Mouse (Mus musculus): ENCODE data around the gene Dhx16. TPM values are rescaled to one million over a fixed set of nuclear protein-coding genes. Genes with fewer than 3 reads are reported as not detected.
A peak's percentile ranks its signal among the peaks of the same experiment; 100 is the strongest.

The Dhx16 gene
- polyA plus RNA-seq, 1 experiment from 2014 or later = 51.3 TPM

GRCm38 (mm10) chr17:35843514-35843913, 36.1 kb upstream of the Dhx16 start:
- WGBS = 93% methylated on average over 3 of the region's 3 CpGs
- no peaks in the 10 kb centered on the region for H3K27me3 ChIP-seq (ENCODE audit: control insufficient read depth, insufficient read depth, low read length)
- no peak overlapping the region for H3K4me2 ChIP-seq (ENCODE audit: low read depth)
- H3K4me3 ChIP-seq (ENCODE audit: low read depth, low read length) = no peak overlapping the region
- no peak overlapping the region for H3K9ac ChIP-seq (ENCODE audit: low read length)
- DNase-seq (ENCODE audit: low spot score) (no peak), ATAC-seq (ENCODE audit: insufficient read depth, low FRiP score, low TSS enrichment) (no peak)
- H3K27ac ChIP-seq (ENCODE audit: low read depth, low read length) = no peak overlapping the region
- H3K4me1 ChIP-seq (ENCODE audit: control insufficient read depth, insufficient read depth, low read length) = peaks cover 4% of the 10 kb centered on the region; the same call in 1 of the 2 replicates
- H3K36me3 ChIP-seq (ENCODE audit: control insufficient read depth, insufficient read depth, low read length) = peaks cover 14% of the 10 kb centered on the region
- H3K9me3 ChIP-seq (ENCODE audit: control insufficient read depth, low read length) = no peaks in the 10 kb centered on the region

GRCm38 (mm10) chr17:35848112-35848511, 31.5 kb upstream of the Dhx16 start:
- no peak overlapping the region for H3K27ac ChIP-seq (ENCODE audit: low read depth, low read length)
- no peaks in the 10 kb centered on the region for H3K27me3 ChIP-seq (ENCODE audit: control insufficient read depth, insufficient read depth, low read length)
- H3K9ac ChIP-seq (ENCODE audit: low read length) = no peak overlapping the region
- 75% methylated on average over 1 of the region's 1 CpGs for WGBS
- H3K4me1 ChIP-seq (ENCODE audit: control insufficient read depth, insufficient read depth, low read length) = no peaks in the 10 kb centered on the region
- H3K9me3 ChIP-seq (ENCODE audit: control insufficient read depth, low read length) = no peaks in the 10 kb centered on the region
- DNase-seq (ENCODE audit: low spot score) (peak; percentile 13), ATAC-seq (ENCODE audit: insufficient read depth, low FRiP score, low TSS enrichment) (no peak)
- H3K4me2 ChIP-seq (ENCODE audit: low read depth) = no peak overlapping the region
- H3K36me3 ChIP-seq (ENCODE audit: control insufficient read depth, insufficient read depth, low read length) = peaks cover 29% of the 10 kb centered on the region
- H3K4me3 ChIP-seq (ENCODE audit: low read depth, low read length) = no peak overlapping the region

- H3K27me3 ChIP-seq (ENCODE audit: control insufficient read depth, insufficient read depth, low read length) = no peaks in the 10 kb centered on the region
- H3K9me3 ChIP-seq (ENCODE audit: control insufficient read depth, low read length) = no peaks in the 10 kb centered on the region
- H3K4me2 ChIP-seq (ENCODE audit: low read depth) = no peak overlapping the region
- peaks cover 29% of the 10 kb centered on the region for H3K36me3 ChIP-seq (ENCODE audit: control insufficient read depth, insufficient read depth, low read length)
- WGBS = 87% methylated on average over 3 of the region's 3 CpGs
- no peak overlapping the region for H3K27ac ChIP-seq (ENCODE audit: low read depth, low read length)
- no peaks in the 10 kb centered on the region for H3K4me1 ChIP-seq (ENCODE audit: control insufficient read depth, insufficient read depth, low read length)
- ATAC-seq (ENCODE audit: insufficient read depth, low FRiP score, low TSS enrichment) (no peak), DNase-seq (ENCODE audit: low spot score) (no peak)
- H3K9ac ChIP-seq (ENCODE audit: low read length) = no peak overlapping the region
- no peak overlapping the region for H3K4me3 ChIP-seq (ENCODE audit: low read depth, low read length)
Observed at GRCm38 (mm10) chr17:35850974-35851373, 28.6 kb upstream of the Dhx16 start.

GRCm38 (mm10) chr17:35859371-35859770, 20.2 kb upstream of the Dhx16 start:
- 87% methylated on average over 1 of the region's 1 CpGs for WGBS
- no peak for ATAC-seq (ENCODE audit: insufficient read depth, low FRiP score, low TSS enrichment)
- Histone ChIP-seq H3K9me3 (ENCODE audit: control insufficient read depth, low read length) (no peaks in the 10 kb centered on the region), H3K4me1 (ENCODE audit: control insufficient read depth, insufficient read depth, low read length) (no peaks in the 10 kb centered on the region), H3K36me3 (ENCODE audit: control insufficient read depth, insufficient read depth, low read length) (0 out of 2 replicates have a peak, but pooled peaks cover 3% of the 10 kb centered on the region), H3K27ac (ENCODE audit: low read depth, low read length) (no peak overlapping the region), H3K4me2 (ENCODE audit: low read depth) (no peak overlapping the region), H3K9ac (ENCODE audit: low read length) (no peak overlapping the region), H3K27me3 (ENCODE audit: control insufficient read depth, insufficient read depth, low read length) (no peaks in the 10 kb centered on the region), H3K4me3 (ENCODE audit: low read depth, low read length) (no peak overlapping the region)
- no peak for DNase-seq (ENCODE audit: low spot score)

GRCm38 (mm10) chr17:35859835-35860234, 19.8 kb upstream of the Dhx16 start:
- Histone ChIP-seq H3K27ac (ENCODE audit: low read depth, low read length) (no peak overlapping the region), H3K27me3 (ENCODE audit: control insufficient read depth, insufficient read depth, low read length) (no peaks in the 10 kb centered on the region), H3K4me3 (ENCODE audit: low read depth, low read length) (no peak overlapping the region), H3K4me2 (ENCODE audit: low read depth) (no peak overlapping the region), H3K9me3 (ENCODE audit: control insufficient read depth, low read length) (no peaks in the 10 kb centered on the region), H3K36me3 (ENCODE audit: control insufficient read depth, insufficient read depth, low read length) (0 out of 2 replicates have a peak, but pooled peaks cover 3% of the 10 kb centered on the region), H3K4me1 (ENCODE audit: control insufficient read depth, insufficient read depth, low read length) (no peaks in the 10 kb centered on the region), H3K9ac (ENCODE audit: low read length) (no peak overlapping the region)
- WGBS = 69% methylated on average over 2 of the region's 2 CpGs
- ATAC-seq (ENCODE audit: insufficient read depth, low FRiP score, low TSS enrichment) (no peak), DNase-seq (ENCODE audit: low spot score) (peak; percentile 6)

GRCm38 (mm10) chr17:35860831-35861197, 18.8 kb upstream of the Dhx16 start:
- Histone ChIP-seq H3K27ac (ENCODE audit: low read depth, low read length) (peak overlapping the region; percentile 73; the same call in 1 of the 2 replicates), H3K27me3 (ENCODE audit: control insufficient read depth, insufficient read depth, low read length) (no peaks in the 10 kb centered on the region), H3K4me3 (ENCODE audit: low read depth, low read length) (peak overlapping the region; percentile 57), H3K4me2 (ENCODE audit: low read depth) (peak overlapping the region; percentile 57), H3K9ac (ENCODE audit: low read length) (no peak overlapping the region; the same call in 1 of the 2 replicates), H3K9me3 (ENCODE audit: control insufficient read depth, low read length) (no peaks in the 10 kb centered on the region), H3K36me3 (ENCODE audit: control insufficient read depth, insufficient read depth, low read length) (0 out of 2 replicates have a peak, but pooled peaks cover 3% of the 10 kb centered on the region), H3K4me1 (ENCODE audit: control insufficient read depth, insufficient read depth, low read length) (no peaks in the 10 kb centered on the region; the same call in 1 of the 2 replicates)
- DNase-seq (ENCODE audit: low spot score) (no peak), ATAC-seq (ENCODE audit: insufficient read depth, low FRiP score, low TSS enrichment) (no peak)
- 6% methylated on average over 12 of the region's 12 CpGs for WGBS

- 0% methylated on average over 47 of the region's 47 CpGs for WGBS
Observed at GRCm38 (mm10) chr17:35861198-35861857, 18.3 kb upstream of the Dhx16 start, which contains the start of gene Nrm. TSS of gene Nrm (plus strand) at chr17:35861318.

GRCm38 (mm10) chr17:35864832-35865353, 14.7 kb upstream of the Dhx16 start:
- no peak for ATAC-seq (ENCODE audit: insufficient read depth, low FRiP score, low TSS enrichment)
- Histone ChIP-seq H3K27me3 (ENCODE audit: control insufficient read depth, insufficient read depth, low read length) (no peaks in the 10 kb centered on the region), H3K4me1 (ENCODE audit: control insufficient read depth, insufficient read depth, low read length) (peaks cover 25% of the 10 kb centered on the region), H3K27ac (ENCODE audit: low read depth, low read length) (peak overlapping the region; percentile 98), H3K4me3 (ENCODE audit: low read depth, low read length) (peak overlapping the region; percentile 77), H3K4me2 (ENCODE audit: low read depth) (peak overlapping the region; percentile 86), H3K9ac (ENCODE audit: low read length) (peak overlapping the region; percentile 94), H3K9me3 (ENCODE audit: control insufficient read depth, low read length) (no peaks in the 10 kb centered on the region), H3K36me3 (ENCODE audit: control insufficient read depth, insufficient read depth, low read length) (no peaks in the 10 kb centered on the region)
- peak; percentile 4 for DNase-seq (ENCODE audit: low spot score)
- WGBS = 22% methylated on average over 10 of the region's 10 CpGs

More at GRCm38 (mm10) chr17:35861198-35861857, 18.3 kb upstream of the Dhx16 start, which contains the start of gene Nrm:
- H3K27me3 ChIP-seq (ENCODE audit: control insufficient read depth, insufficient read depth, low read length) = no peaks in the 10 kb centered on the region
- ATAC-seq (ENCODE audit: insufficient read depth, low FRiP score, low TSS enrichment) (peak; percentile 86), DNase-seq (ENCODE audit: low spot score) (peak; percentile 93)
- H3K27ac ChIP-seq (ENCODE audit: low read depth, low read length) = peak within 1 kb of the TSS; percentile 73; the same call in 1 of the 2 replicates
- no peaks in the 10 kb centered on the region; the same call in 1 of the 2 replicates for H3K4me1 ChIP-seq (ENCODE audit: control insufficient read depth, insufficient read depth, low read length)
- no peaks in the 10 kb centered on the region for H3K9me3 ChIP-seq (ENCODE audit: control insufficient read depth, low read length)
- peak within 1 kb of the TSS; percentile 57 for H3K4me2 ChIP-seq (ENCODE audit: low read depth)
- H3K4me3 ChIP-seq (ENCODE audit: low read depth, low read length) = peak within 1 kb of the TSS; percentile 57
- peak within 1 kb of the TSS; percentile 74 for H3K9ac ChIP-seq (ENCODE audit: low read length)
- 0 out of 2 replicates have a peak, but pooled peaks cover 3% of the 10 kb centered on the region for H3K36me3 ChIP-seq (ENCODE audit: control insufficient read depth, insufficient read depth, low read length)

Data from neural tube, embryonic 11.5 days (tissue).